Mouse (Mus musculus): ENCODE data around the gene D030056L22Rik. TPM values are rescaled to one million over a fixed set of nuclear protein-coding genes. Genes with fewer than 3 reads are reported as not detected.

The D030056L22Rik gene
- total RNA-seq, 2 experiments from 2014 or later = 14.4 to 15.7 TPM

- no peak for DNase-seq
Measured at GRCm38 (mm10) chr19:18735901-18736300, 22.9 kb downstream of the D030056L22Rik start.

GRCm38 (mm10) chr19:18739146-18739545 lies 26.2 kb downstream of the D030056L22Rik start:
- DNase-seq = no peak

DNA sequence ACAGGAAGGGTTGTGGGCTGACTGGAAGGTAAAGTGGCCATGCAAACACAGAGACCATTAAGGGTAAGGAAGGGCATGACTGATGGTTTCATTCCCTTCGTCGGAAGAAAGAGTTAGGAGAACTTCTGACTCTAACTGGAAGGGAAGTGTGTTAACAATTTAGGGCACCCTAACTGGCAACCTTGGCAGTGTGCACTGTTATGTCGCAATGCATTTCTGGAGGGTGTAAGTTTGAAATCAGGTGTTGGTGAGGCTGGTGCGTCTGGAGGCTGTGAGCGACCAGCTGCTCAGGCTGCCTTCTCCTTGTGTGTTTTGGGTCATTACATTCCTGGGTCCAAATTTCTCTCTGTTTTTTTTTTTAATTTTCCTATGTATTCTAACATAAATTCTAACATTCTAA lies 31.0 kb downstream of the D030056L22Rik start:
- no peak for DNase-seq

GRCm38 (mm10) chr19:18746576-18747340 lies 33.8 kb downstream of the D030056L22Rik start:
- no peak for DNase-seq

DNA sequence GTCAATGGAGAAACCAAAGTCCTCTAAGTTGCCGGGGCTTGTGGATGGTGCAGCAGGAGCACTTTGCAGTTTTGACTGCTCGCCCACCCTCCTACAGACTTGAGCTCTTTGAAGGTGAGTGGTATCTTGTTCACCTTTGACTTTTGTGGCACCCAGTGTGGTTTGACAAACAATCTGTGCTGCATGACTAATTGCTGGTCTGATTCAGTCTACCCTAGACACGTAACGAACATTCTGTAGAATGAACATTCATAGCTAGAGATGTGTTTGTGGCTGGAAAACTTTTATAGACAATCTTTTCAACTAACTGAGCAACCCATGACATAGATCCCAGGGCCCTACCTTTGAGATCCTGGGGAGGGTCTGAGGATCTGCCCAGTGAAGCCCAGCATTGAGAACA lies 34.4 kb downstream of the D030056L22Rik start:
- DNase-seq = no peak

DNA sequence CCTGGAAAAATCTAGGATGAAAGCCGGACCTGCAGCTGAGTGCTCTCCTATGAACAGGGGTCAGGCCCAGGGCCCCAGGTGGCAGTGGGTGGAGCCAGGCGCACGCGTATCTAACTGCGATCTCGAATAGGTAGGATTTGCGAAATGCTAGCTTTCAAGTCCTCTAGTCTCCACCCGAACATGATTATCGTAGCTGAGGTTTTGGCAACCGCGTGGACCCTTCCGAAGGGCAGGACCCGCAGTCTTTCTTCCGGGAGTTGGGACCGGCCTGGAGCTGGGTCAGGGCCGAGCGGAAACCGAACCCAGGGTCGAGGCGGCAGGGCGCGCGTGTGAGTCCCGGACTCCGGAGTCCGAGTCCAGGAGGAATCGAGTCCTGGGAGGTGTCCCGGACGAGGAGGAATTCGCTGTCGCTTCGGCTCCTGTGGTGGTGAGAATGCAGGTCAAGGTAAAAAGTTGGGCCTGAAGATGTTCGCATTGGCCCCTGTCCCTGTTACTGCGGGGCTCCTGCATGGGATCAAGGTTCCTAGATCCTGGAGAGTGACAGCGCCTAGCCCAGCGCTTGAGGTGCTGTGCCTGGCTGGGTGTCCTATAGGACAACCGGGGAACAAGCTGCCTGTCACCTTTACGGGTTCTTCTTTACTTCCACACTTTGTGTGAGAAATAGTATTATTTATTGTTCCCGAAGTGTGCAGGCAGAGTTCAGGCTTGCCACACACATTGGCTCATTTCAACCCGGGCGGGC lies 36.8 kb downstream of the D030056L22Rik start, which contains the start of gene Trpm6:
Gene Trpm6, plus strand, starts transcription at position 386 of the 742 bp plus-strand sequence.
- DNase-seq = peak; percentile 17

DNA sequence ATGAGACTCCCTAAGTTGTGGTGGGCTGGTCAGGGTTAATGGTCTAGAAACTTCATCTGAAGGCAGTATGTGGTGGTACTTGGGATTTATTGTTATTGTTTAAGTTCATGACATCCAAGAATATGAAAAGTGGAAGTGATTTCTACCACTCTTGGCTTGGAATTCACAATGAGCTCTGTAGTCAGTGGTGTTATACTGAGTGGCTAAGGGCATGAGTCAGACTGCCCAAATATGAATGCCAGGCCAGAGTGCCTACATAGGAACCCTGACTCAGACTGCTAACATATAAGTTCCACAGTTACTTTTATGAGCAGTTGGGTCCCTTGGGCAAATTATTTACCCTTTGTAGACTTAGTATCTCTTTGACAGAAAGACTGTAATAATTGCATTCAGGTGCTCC lies 44.2 kb downstream of the D030056L22Rik start:
- DNase-seq = no peak

GRCm38 (mm10) chr19:18757706-18758105 lies 44.7 kb downstream of the D030056L22Rik start:
- no peak for DNase-seq

DNA sequence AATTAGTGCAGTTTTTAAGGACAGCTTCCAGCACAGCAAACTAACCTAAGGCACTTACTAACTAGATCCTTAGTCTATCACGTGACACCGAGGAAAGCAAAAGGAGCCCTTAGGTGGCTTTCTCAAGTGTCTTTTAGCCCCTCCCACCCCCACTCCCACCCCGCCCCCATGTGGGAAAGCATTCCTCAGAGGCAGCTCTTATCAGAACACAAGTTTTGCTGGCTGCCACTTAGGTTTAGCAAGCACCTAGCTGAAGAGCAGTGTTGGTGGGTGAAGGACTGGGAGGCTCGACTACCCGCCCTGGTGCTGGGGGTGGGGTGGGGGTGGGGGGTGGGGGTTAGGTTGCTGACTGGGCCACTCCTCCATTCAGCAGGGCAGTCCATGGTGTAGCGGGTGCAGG lies 45.3 kb downstream of the D030056L22Rik start:
- no peak for DNase-seq

GRCm38 (mm10) chr19:18758916-18759315 lies 45.9 kb downstream of the D030056L22Rik start:
- no peak for DNase-seq

DNA sequence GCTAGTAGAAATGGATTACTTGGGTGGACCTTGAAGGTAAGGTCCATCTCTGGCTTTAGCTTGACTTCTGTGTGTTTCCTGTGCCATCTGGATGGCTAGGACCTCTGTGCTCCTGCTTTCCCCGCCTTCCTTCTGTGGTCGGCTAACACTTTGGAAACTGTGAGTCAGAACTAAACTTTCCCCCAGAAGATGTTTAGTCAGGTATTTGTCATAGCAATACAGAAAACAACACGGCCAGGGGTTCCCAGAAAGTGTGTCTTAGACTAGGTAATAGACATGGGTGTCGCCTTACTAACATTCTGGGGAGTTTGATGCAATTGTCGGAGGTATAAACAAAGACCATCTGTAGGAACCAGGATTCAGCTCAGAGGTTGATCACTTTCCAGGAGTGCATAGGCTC lies 53.4 kb downstream of the D030056L22Rik start:
- no peak for DNase-seq

Other genes starting within 250 kb of the D030056L22Rik start
- 10 to 100 TPM; 52.2 to 53.5 TPM for gene Ostf1, start 81.4 kb upstream of the D030056L22Rik start, total RNA-seq (2021)
- 1 to 10 TPM; 3.3 to 4.1 TPM for gene Nmrk1, start 81.2 kb upstream of the D030056L22Rik start, total RNA-seq (2021)
- gene Carnmt1, start 42.4 kb upstream of the D030056L22Rik start, total RNA-seq (2021) = 10 to 100 TPM; 19.0 to 21.6 TPM
- gene Trpm6, start 36.8 kb downstream of the D030056L22Rik start, total RNA-seq (2021) = under 1 TPM; 0.36 to 0.45 TPM